Mouse (Mus musculus) adrenal gland, postnatal 4 days (tissue): ENCODE data around the gene Gucy1b1. TPM values are rescaled to one million over a fixed set of nuclear protein-coding genes. Genes with fewer than 3 reads are reported as not detected.
A peak's percentile ranks its signal among the peaks of the same experiment; 100 is the strongest.

Source experiments
- DNase-seq, 2 experiments: peaks; one replicate each; pipeline ENCODE4 v3.0.0; 2021 to 2022; ENCODE audit warnings: low spot score in 2 of 2, mixed read lengths in 2 of 2
- long read RNA-seq, 2 experiments: library from polyadenylated mRNA; stranded (forward); transcript quantifications; one replicate each; pipeline ENCODE4 v2.0.0; 2021
- total RNA-seq, 2 experiments: library from RNA; stranded (reverse); gene quantifications; 2 replicates each; pipeline ENCODE4 v1.2.3; 2021

Gene Gucy1b1
- 10 to 100 TPM; 19.6 to 19.9 TPM for total RNA-seq
- long read RNA-seq, experiment 1, transcript Gucy1b1-201 (14 exons, 3,223 nt), result major isoform, 6 of 7 reads
- long read RNA-seq, experiment 1, partial matches to known transcripts, result 1 of 7 reads
- long read RNA-seq, experiment 1, other reads (novel, unspliced or antisense), result 0 of 7 reads
- long read RNA-seq, experiment 2, transcript Gucy1b1-201 (14 exons, 3,223 nt), result major isoform, 17 of 23 reads
- long read RNA-seq, experiment 2, partial matches to known transcripts, result 5 of 23 reads
- long read RNA-seq, experiment 2, other reads (novel, unspliced or antisense), result 1 of 23 reads

DNA sequence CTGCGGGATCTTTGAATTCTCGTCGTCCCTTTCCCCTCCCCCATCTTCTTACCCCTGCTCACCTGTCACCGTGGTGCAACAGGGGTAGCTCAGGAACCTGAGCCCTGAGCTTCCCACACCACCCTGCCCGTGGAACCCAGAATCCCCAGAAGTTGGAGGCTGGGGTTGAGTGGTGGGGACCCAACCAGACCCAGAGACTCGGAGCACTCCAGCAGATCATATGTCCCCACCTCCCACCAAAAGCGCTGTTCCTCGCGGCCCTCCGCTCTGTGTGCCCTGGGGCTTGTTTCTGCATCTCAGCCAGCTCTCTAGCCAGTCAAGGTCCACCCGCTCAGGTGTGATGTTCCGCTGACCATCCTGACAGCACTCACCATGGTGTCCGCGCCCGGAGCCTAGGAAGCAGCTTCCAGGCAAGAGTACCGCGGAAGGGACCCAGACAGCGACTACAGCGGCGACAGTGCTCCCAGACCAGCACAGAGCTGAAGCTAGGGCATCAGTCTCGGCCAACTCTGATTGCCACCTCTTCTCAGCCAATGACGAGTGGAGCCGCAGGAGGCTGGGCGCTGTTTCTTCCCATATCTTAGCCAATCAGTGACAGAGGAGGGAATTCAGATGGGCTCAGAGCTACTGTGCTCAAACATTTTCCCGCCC lies at the start of gene Gucy1b1:
Gene Gucy1b1, minus strand, starts transcription at position 489 of the 651 bp plus-strand sequence.
- DNase-seq, result peak in 1 of 2 experiments; percentile 8

DNA sequence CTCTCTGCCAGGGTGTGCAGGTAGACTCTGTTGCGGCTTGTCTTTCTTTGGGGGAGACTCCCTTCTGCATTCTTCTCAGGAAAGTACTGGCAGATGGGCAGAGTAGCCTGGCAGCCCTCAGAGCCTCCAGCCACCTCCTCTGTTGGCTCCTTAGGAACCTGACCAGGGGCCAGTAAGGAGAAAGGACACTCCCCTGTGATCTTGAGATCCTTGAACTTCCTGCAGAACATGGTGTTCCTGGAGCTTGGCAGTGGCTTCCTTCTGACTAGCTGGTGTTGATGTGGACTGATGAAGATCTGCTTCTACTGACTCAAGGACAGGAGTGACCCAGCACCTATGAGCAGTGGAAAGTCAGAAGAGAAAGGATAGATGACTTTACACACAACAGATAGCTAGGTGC lies 44.4 kb upstream of the Gucy1b1 start:
- no peak for DNase-seq

DNA sequence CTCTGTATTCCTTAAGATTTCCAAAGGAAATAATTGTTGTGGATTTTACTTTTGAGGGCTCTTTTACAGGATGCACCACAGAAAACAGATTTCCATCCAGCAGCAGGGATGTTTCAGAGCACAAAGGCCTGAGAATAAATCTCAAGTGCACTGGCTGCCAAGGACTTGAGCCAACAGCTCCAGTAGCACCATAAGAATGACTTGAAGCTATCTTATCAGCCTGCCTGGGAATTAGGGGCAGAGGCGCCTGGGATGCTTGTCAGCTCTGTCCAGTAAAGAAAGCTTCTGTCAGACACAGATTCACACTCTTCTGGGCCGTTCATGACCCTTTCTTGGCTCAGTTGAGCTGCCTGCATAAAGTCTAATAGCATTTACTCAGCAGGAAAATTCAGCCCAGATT lies 38.0 kb upstream of the Gucy1b1 start:
- no peak for DNase-seq

DNA sequence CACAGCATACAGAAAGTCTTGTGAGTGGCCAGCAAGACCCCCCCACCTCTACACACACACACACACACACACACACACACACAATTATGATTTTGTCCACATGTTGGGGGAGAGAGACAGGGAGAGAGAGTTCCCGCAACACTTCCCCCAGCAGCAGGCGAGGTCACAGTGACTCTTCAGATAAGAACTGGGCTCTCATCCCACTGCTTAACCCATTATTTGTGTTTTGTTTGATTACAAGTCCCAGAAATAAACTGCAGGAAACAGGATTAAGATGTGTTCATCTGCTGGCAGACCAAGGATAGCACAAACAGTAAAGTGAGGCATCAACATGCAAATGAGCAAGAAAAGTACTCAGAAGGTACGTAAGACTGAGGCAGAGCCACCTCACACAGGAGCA lies 37.5 kb upstream of the Gucy1b1 start:
- no peak for DNase-seq

DNA sequence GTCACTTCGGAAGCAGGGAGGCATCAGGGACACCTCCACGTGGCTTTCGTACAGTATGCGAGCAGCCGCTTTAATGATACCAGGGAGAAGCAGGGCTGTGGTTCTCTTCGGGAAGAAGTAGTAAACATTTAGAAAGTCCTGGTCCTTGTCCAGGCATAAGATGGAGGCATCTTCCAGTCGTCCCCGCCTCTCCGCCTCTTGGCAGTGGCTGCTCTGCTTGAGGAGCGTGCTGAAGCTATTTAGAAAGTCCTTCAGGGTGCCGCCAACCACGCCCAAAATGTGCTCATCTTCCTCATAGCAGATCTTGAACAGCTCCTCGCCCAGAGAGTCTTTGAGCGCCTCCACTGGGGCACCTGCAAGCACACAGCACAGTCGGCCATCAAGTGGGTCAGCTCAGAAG lies 34.5 kb upstream of the Gucy1b1 start:
- DNase-seq, result no peak

DNA sequence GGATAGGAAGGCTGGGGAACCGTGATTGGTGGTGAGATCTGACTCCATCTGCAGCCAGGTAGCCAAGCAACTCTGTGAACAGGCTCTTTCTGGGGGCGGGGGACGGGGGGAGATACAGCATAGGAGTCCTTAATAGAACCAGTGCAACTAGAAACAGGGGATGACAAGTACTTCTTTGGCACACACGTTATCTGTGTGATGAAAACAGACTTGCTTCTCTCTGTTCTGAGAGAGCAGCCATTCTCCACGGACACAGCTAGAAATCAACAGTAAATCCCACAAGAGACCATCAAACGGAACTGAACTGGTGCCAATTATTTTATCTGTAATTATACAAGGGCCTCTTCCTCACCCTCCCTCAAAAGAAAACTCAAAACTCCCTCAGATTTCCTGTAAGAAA lies 29.7 kb upstream of the Gucy1b1 start:
- DNase-seq, result no peak

DNA sequence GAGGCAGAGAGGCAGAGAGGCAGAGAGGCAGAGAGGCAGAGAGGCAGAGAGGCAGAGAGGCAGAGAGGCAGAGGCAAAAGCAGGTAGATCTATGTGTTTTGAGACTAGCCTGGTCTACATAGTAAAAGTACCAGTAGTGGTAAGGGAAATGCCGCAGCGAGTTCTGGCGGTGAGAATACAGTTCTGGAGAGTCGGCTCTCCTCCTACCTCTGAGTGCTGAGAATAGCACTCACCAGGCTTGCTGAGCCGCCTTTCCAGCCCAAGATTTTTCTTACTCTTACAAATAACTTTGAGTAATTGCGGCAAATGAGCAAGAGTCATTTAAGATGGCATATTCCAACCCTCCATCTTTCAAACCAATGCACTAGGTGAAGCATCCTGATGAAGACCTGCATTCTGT lies 24.6 kb upstream of the Gucy1b1 start:
- no peak for DNase-seq

DNA sequence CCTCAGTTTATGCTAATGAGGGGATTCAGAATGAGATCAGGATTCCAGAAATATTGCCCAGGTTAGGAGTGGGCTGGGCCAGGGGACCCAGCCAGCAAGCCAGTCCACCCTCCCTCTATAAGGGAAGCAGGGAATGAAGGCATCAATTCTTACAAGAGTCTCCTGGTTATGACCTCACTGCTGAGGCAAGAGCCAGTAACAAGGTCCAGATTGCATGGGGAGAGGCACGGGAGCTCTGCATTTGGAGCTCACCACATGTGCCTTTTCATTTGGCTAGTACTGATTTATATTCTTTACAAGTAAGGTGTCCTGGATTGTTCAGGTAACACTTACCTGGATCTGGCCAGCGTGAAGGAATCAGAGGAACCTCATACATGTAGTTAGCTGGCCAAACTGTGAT lies 22.3 kb upstream of the Gucy1b1 start:
- DNase-seq, result no peak

DNA sequence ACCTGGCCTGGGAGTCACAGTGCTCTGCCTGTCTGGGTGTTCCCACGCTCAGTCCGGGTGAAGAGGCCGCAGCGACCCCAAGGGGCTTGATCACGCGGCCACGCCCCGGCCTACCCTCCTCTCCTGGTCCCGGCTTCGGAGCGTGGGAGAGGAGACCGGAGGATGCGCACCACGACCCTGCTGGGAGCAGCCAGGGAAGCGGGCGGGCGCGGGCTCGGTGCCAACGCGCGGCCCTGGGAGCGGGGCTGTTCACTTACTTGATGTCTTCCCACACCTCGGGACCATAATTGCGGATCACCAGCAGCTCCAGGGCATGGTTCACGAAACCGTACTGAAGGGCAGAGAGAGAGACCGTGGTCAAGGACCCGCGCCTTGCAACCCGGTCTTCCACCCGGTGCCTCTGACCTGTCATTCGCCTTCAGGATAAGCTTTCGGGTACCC lies 728 bp downstream of the Gucy1b1 start:
- DNase-seq, result peak; percentile 6 to 8

DNA sequence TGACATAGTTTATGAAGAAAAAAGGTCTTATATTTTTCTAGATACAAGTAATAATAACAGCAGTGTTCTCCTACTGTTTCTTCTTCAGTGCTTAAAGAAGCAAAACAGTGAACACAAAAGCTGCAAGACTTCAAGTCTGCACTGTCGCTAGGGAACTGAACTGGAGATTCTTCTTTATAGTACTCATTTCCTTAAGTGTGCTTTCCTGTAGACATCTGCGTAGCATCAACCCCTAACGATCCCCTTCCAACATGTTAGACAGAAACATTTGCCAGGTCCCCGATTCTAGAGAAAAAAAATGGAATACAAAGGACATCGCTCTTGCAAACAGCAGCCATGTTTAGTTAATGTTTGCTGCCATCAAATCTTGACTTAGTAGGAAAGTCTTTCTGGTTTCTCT lies 6.7 kb downstream of the Gucy1b1 start:
- DNase-seq, result no peak

DNA sequence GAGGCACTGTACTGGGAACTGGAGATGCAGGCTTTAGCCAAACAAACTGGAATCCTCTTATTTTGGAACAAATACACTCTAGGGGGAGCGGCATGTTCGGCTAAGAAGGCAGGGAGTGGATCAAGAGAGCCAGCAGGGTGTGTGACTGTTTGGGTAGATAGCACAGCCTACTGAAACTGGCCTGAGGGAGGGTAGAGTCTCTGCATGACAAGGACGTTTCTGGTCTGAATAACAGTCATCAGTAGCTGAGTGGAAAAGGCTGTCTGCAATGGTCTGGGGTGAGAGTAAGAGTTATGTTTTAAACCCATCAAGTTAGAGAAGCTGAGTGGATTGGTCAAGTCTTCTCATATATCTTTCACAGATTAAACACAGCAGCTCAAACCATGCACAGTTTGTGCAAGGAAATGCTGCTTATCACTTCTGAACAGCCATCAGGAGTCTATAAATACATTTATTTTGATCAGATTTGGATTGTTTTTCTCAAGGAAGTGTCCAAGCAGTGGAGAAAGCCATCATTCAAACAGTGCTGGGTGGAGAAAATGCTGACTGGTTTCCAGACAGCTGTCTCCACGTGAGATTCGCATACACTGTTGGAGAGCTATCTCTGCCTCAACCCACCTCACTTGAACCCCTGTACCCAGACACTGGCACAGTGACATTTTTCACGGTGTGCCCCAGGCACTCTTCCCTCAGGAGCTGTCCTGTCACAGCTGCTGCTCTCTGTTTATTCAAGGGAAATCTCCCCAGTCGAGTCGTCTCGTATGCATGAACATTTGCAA lies 12.9 kb downstream of the Gucy1b1 start:
- DNase-seq, result no peak

DNA sequence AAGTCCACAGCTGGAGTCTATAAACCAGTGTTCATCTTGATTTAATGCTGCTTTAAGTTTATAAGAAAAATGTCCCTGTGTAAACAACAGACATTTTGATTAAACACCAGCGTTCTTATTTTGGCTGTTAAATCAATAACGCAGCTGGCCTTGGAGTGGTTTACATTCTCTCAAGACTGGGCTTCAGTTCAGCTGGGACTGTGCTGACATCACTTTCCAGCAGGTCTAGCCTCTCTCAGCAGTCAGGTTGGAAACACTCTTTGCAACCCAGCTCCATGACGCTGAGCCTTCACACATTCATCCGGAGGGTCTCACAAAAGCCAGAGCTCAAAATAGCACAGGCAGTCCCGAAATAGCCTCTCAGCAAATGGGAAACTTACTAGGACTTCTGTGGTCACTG lies 17.3 kb downstream of the Gucy1b1 start:
- no peak for DNase-seq

DNA sequence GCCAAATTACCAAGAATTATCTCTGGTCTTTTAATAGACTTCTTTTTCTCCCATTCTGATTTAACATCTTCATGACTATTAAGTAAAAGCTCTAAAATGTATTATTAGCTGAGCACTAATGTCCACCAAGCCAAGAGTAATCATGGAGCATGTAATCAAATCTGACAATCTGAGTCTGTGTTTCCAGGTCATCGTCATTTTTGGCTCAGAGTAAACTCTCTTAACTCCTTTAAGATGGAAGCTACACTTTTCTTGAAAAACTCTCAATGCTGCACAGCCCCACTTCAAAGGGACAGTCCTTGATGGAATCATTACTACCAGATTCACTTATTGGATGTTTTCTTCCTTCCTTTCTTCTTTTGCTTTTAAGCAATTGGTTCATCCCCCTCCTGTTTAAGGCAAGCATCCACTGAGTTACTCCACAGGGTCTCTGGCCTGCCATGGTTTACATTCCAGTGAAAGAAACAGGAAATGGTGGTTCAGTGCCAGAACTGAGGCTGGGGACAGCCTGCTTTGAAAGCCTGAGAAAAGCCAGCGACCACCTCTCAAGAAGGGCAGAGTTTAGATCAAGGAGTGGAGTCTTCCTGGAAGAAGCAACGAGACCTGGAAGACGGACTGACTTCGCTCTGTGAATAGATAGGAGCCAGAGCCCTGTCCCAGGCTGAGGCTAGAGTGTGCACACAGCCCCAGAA lies 20.1 kb downstream of the Gucy1b1 start:
- no peak for DNase-seq

DNA sequence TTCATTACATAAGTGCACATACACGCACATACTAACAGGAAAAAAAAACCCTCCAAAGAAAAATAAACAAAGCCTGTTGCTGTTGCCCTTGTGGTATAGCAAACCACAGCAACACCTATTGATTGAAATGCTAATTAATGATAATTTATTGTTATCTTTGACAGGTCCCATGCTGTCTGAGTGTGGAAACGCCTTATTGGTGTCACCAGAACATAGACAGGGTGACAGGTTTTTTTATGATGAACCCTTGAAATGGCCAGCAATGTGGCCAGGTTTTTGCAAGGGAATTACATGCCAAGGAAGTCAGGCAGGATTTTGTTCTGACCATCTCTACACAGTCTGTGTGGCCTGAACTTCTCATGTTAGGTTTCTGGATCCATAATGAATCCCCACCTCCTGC lies 22.5 kb downstream of the Gucy1b1 start:
- DNase-seq, result no peak

DNA sequence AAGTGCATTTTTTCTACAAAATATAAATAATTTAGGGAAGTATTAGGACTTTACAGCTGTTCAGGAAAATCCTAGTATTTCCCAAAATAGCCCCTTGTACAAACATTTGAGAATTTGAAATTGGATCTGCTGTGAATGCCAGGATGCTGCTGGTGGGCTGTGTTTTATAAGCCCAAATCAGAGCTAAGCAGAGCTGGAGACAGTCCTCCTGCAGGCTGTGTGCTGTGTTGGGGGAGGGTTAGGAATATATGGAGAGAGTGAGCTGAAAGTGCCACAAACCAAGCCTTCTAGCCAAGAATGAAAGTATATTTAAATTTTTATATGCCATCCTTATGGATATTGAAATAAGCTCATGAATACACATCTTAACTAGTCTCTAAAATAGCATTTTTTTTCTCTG lies 23.0 kb downstream of the Gucy1b1 start:
- DNase-seq, result no peak

DNA sequence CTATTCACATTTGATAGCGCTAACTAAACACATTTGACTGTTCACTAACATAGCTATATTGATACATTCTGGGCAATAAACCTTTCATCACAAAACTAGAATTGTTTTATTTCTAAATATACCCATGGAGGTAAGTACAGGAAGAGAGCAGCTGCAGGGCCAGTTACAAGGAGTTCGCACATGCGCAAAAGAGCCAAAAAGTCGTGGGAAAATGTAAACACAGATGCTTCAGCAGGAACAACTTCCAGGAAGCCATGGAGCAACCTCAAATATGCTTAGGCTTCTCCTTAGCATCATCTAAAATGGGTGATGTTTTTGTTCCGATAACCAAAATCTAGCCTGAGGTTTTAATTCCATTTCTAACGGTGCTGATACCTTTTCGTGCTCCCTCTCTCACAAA lies 25.8 kb downstream of the Gucy1b1 start:
- no peak for DNase-seq

DNA sequence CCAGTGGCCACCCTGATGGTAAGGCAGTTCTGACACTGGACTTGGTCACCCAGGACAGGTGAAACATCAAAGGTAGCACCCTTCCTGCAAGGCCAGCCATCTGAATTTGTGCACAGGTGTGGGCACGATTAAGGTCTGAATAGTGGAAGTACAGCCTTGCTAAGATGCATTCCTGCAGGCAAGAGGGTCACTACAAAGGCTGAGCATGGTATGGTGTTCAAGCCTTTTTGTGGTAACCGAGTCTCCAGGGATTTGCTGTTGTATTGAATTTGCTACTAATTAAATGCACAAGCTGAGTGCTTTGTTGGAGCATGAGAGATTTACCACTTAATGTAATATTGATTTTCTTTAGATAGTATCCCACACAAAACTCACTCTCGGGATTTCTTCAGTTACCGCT lies 26.4 kb downstream of the Gucy1b1 start:
- DNase-seq, result no peak

DNA sequence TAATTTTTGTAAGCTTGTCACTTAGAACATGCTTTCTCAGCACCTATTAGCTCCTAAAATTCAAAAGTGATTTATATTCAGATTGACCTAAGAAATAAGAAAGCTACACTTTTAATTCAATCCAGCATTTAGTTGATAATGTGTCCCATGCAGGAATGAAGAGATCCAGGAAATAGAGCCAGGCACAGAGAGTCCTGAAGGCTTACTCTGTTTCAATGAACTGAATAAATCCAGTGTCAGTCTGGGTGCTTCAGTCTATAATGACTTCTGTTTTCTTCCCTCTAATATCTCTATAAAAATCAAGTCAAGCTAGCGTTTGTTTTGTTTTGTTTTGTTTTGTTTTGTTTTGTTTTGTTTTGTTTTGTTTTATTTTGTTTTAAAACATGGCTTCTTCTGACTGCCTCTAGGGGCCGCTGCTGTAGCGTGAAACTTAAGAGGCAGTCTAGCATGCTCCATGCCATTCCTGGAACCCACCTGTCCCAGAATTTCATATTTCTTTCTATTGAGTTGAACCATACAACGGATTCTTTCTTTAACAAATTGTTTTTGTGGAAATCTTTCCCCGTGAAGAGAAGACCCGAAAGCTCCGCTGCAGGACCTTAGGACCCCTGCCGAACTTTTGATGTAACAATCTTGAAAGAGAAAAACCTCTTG lies 27.3 kb downstream of the Gucy1b1 start:
- no peak for DNase-seq

DNA sequence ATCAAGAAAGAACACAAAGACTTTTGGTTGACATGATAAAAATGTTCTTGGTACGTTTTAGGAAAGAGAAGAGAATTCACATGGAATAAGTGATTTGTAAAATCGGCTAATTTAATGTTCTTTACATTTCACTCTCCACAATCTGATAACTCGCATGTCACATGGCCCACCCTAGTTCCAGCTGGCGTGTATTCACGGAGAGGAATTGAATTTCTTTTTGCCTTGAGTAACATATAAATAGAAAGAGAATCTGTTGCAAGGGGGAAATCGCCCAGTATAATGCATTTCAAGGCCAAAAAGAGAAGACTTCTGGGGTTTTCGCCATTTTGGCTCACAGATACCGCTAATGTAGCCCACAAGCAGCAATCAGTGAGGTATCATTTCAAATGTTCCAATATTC lies 28.4 kb downstream of the Gucy1b1 start:
- DNase-seq, result no peak

DNA sequence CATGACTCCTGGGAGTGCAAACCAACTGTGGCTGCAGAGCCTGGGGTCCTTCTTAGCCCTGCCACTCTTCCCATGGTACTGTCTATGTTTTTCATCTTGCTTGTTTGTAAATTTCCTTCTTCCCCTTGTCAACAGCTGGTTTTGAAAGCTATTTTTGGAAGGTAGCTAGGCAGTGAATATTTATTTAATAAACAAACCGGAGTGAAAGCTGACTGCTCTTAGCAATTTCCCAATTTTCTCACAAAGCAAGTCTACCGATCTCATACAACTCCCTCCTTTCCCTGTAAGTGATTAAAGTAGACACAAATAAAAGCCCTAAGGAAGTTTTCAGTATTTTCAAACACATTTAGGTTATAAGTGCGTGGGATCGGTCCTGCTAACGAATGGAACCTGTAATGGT lies 29.6 kb downstream of the Gucy1b1 start:
- no peak for DNase-seq

DNA sequence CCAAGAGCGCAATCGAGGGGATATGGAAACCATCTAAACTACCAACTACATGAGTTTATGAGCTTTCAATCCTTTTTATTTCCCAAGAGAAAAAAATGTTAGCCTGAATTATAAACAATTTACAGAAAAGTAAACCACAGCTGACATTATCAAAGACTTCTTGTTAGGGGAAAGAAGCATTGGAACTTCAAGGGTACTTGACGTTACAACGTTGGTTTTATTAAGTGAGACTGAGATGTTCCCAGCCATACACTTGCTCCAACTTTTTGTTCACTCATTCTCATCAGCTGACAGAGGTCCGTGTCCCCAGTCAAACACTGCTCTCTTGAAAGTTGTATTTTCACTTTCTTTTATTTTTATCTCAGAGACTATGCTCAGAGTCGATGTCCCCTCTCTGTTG lies 30.8 kb downstream of the Gucy1b1 start:
- DNase-seq, result no peak
